Mouse (Mus musculus) liver, embryonic 14.5 days (tissue): ENCODE data around the gene Sdr42e1.

ENCODE experiments used
- CTCF ChIP-seq: IDR thresholded peaks from 2 replicates; pipeline ENCODE4 v1.5.1; 2016; ENCODE audit warnings: antibody characterized with exemption, low read depth, control low read depth
- EP300 ChIP-seq: IDR thresholded peaks from 2 replicates; pipeline ENCODE4 v1.6.1; 2016; ENCODE audit warnings: antibody characterized with exemption, low read depth

- TF ChIP-seq CTCF (no peak), EP300 (no peak)
Measured at GRCm38 (mm10) chr8:117678650-117679049, 5.2 kb upstream of the Sdr42e1 start.
